Mouse (Mus musculus) midbrain, embryonic 11.5 days (tissue): ENCODE measurements around the gene Col4a3bp. TPM values are rescaled to one million over a fixed set of nuclear protein-coding genes. Genes with fewer than 3 reads are reported as not detected.

ENCODE experiments used
- ATAC-seq: fragments of 200-750 bp; cut with Nextera tagmentation; 2 replicates; pipeline ENCODE4 v1.8.0; 2017; ENCODE audit warnings: moderate TSS enrichment, moderate library complexity; ENCODE audit not compliant: low FRiP score
- DNase-seq: peaks from one replicate; pipeline ENCODE4 v3.0.0; 2015; ENCODE audit warnings: low spot score; ENCODE audit errors: missing footprints
- H3K27ac ChIP-seq: fragments of 300-500 bp; sonication (generic); 2 replicates; pipeline ENCODE4 v1.5.1; 2014; ENCODE audit warnings: low read depth, low read length
- H3K27me3 ChIP-seq: fragments of 300-500 bp; sonication (generic); 2 replicates; pipeline ENCODE4 v1.6.1; 2014; ENCODE audit warnings: mild to moderate bottlenecking, low read length, moderate library complexity, mixed read lengths; ENCODE audit not compliant: control insufficient read depth, insufficient read depth
- H3K36me3 ChIP-seq: fragments of 300-500 bp; sonication (generic); 2 replicates; pipeline ENCODE4 v1.6.1; 2014; ENCODE audit warnings: mild to moderate bottlenecking, low read length, moderate library complexity, mixed read lengths; ENCODE audit not compliant: control insufficient read depth, insufficient read depth
- H3K4me1 ChIP-seq: fragments of 300-500 bp; sonication (generic); 2 replicates; pipeline ENCODE4 v1.6.1; 2014; ENCODE audit warnings: low read length; ENCODE audit not compliant: control insufficient read depth, insufficient read depth
- H3K4me2 ChIP-seq: fragments of 300-500 bp; sonication (generic); 2 replicates; pipeline ENCODE4 v1.6.1; 2014; ENCODE audit warnings: mild to moderate bottlenecking, moderate library complexity
- H3K4me3 ChIP-seq: fragments of 300-500 bp; sonication (generic); 2 replicates; pipeline ENCODE4 v1.5.1; 2014; ENCODE audit warnings: low read depth, low read length
- H3K9ac ChIP-seq: fragments of 300-500 bp; sonication (generic); 2 replicates; pipeline ENCODE4 v1.6.1; 2014; ENCODE audit warnings: low read length
- H3K9me3 ChIP-seq: fragments of 300-500 bp; sonication (generic); 2 replicates; pipeline ENCODE4 v1.6.1; 2016; ENCODE audit warnings: low read length; ENCODE audit not compliant: control insufficient read depth
- WGBS: fragments of 180-500 bp; shearing (Covaris S2); extraction: QIAGEN DNeasy Blood & Tissue Kit; methylation state at CpG from one replicate; pipeline ENCODE4 v1.1.7; 2014; 5-methylcytosine and 5-hydroxymethylcytosine counted together
- polyA plus RNA-seq: library from polyadenylated mRNA; unstranded; fragments of >200 nt; fragmentation: Nextera tagmentation; extraction: Ambion mirVana; gene quantifications from 2 replicates; pipeline ENCODE4 v1.2.1, GENCODE M21; 2014

Gene Col4a3bp
- polyA plus RNA-seq, 1 experiment from 2014 or later: 6.9 TPM

DNA sequence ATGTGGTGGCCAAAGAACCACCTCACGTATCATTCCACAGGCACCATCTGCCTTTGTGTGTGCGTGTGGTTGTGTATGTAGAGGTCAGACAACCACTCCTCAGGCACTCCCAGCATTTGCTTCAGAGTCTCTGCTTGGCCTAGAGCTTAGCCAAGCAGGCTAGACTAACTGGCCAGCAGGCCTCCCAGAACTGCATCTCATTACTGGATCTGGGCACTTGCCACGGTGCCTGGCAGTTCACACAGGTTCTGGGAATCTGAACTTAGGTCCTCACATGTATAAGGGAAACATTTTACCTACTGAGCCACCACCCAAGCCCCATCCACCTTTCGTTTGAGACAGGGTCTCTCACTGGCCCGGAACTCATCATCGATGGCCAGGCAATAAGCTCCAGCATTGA is 10.2 kb upstream of the Col4a3bp start:
- no peak overlapping the region for H3K4me2 ChIP-seq
- ATAC-seq (no peak), DNase-seq (no peak)
- H3K4me3 ChIP-seq: no peak overlapping the region
- H3K27ac ChIP-seq: no peak overlapping the region
- no peaks in the 10 kb centered on the region for H3K9me3 ChIP-seq
- no peaks in the 10 kb centered on the region for H3K36me3 ChIP-seq
- peaks cover 2% of the 10 kb centered on the region; the same call in 1 of the 2 replicates for H3K4me1 ChIP-seq
- no peak overlapping the region for H3K9ac ChIP-seq
- no peaks in the 10 kb centered on the region for H3K27me3 ChIP-seq
- 87% methylated on average over 6 of the region's 6 CpGs for WGBS

- H3K4me1 ChIP-seq: peaks cover 2% of the 10 kb centered on the region; the same call in 1 of the 2 replicates
- no peak for DNase-seq
- H3K36me3 ChIP-seq: no peaks in the 10 kb centered on the region
- no peak overlapping the region for H3K9ac ChIP-seq
- H3K4me2 ChIP-seq: no peak overlapping the region
- no peak overlapping the region for H3K4me3 ChIP-seq
- H3K9me3 ChIP-seq: no peaks in the 10 kb centered on the region
- 68% methylated on average over 2 of the region's 2 CpGs for WGBS
- H3K27ac ChIP-seq: no peak overlapping the region
- ATAC-seq: no peak
- no peaks in the 10 kb centered on the region for H3K27me3 ChIP-seq
These were observed 8.7 kb upstream of the Col4a3bp start for GRCm38 (mm10) chr13:96533742-96534141.

- DNase-seq (no peak), ATAC-seq (no peak)
- no peaks in the 10 kb centered on the region for H3K27me3 ChIP-seq
- H3K9me3 ChIP-seq: no peaks in the 10 kb centered on the region
- H3K4me1 ChIP-seq: peaks cover 5% of the 10 kb centered on the region; the same call in 1 of the 2 replicates
- H3K9ac ChIP-seq: no peak overlapping the region
- no peak overlapping the region for H3K27ac ChIP-seq
- H3K4me3 ChIP-seq: no peak overlapping the region
- H3K36me3 ChIP-seq: no peaks in the 10 kb centered on the region
- 84% methylated on average over 5 of the region's 5 CpGs for WGBS
- no peak overlapping the region for H3K4me2 ChIP-seq
These were observed 5.4 kb upstream of the Col4a3bp start for GRCm38 (mm10) chr13:96536821-96537572.

- Histone ChIP-seq H3K4me2 (no peak overlapping the region), H3K9me3 (no peaks in the 10 kb centered on the region), H3K9ac (no peak overlapping the region), H3K4me1 (peaks cover 5% of the 10 kb centered on the region; the same call in 1 of the 2 replicates), H3K4me3 (no peak overlapping the region), H3K36me3 (no peaks in the 10 kb centered on the region), H3K27me3 (no peaks in the 10 kb centered on the region), H3K27ac (no peak overlapping the region)
- ATAC-seq: no peak
- DNase-seq: no peak
- WGBS: 81% methylated on average over 3 of the region's 3 CpGs
These were observed 4.3 kb upstream of the Col4a3bp start for GRCm38 (mm10) chr13:96538103-96538502.

- H3K9me3 ChIP-seq: no peaks in the 10 kb centered on the region
- H3K36me3 ChIP-seq: no peaks in the 10 kb centered on the region
- H3K9ac ChIP-seq: no peak overlapping the region
- no peaks in the 10 kb centered on the region for H3K27me3 ChIP-seq
- WGBS: 60% methylated on average over 2 of the region's 2 CpGs
- ATAC-seq (no peak), DNase-seq (no peak)
- peaks cover 8% of the 10 kb centered on the region for H3K4me1 ChIP-seq
- H3K27ac ChIP-seq: no peak overlapping the region
- H3K4me2 ChIP-seq: peak overlapping the region; percentile 47
- H3K4me3 ChIP-seq: peak overlapping the region; percentile 93; the same call in 1 of the 2 replicates
These were observed 1.0 kb upstream of the Col4a3bp start for GRCm38 (mm10) chr13:96541381-96541780.

DNA sequence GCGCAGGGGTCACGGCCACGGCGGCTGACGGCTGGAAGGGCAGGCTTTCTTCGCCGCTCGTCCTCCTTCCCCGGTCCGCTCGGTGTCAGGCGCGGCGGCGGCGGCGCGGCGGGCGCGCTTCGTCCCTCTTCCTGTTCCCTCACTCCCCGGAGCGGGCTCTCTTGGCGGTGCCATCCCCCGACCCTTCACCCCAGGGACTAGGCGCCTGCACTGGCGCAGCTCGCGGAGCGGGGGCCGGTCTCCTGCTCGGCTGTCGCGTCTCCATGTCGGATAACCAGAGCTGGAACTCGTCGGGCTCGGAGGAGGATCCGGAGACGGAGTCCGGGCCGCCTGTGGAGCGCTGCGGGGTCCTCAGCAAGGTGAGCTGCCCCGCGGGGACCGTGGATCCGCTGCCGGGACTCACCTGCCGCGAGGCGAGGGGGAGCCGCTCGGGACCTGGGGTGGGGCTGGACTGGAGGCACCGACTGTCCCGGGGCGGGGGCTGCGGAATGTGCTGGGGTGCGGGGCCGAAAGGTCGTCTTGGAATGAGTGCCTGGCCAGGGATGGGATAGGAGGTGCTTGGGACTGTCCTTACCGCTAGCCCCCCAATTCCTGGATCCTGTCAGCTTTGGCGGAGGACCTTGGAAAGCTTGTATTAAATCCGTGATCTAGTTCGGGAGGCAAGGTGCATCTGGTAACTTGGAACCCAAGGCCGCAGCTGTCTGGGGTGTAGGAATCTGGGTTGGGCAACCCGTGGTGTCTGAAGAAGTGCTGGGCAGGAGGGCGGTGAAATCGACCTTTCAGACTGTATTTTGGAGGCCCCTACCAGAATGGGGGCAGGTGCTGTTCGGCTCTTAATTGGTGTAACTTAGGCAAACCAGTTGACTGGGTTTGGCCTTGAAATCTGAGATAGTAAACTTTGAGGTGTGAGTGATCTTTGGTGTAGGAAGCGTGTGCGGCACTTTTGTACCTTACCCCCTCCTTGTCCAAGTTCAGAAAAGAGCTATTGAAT is 778 bp downstream of the Col4a3bp start:
- WGBS: 2% methylated on average over 67 of the region's 73 CpGs
- H3K4me1 ChIP-seq: peaks cover 8% of the 10 kb centered on the region
- H3K36me3 ChIP-seq: no peaks in the 10 kb centered on the region
- H3K9ac ChIP-seq: peak overlapping the region; percentile 97
- H3K27me3 ChIP-seq: no peaks in the 10 kb centered on the region
- H3K4me2 ChIP-seq: peak overlapping the region; percentile 85
- peak; percentile 94 for DNase-seq
- ATAC-seq: peak; percentile 28; the same call in 1 of the 2 replicates
- no peaks in the 10 kb centered on the region for H3K9me3 ChIP-seq
- peak overlapping the region; percentile 84 for H3K27ac ChIP-seq
- H3K4me3 ChIP-seq: peak overlapping the region; percentile 93

GRCm38 (mm10) chr13:96544506-96544905 is 2.1 kb downstream of the Col4a3bp start:
- H3K9me3 ChIP-seq: no peaks in the 10 kb centered on the region
- no peak overlapping the region for H3K27ac ChIP-seq
- 69% methylated on average over 2 of the region's 2 CpGs for WGBS
- H3K36me3 ChIP-seq: no peaks in the 10 kb centered on the region
- H3K27me3 ChIP-seq: no peaks in the 10 kb centered on the region
- DNase-seq (no peak), ATAC-seq (no peak)
- no peak overlapping the region for H3K4me2 ChIP-seq
- H3K9ac ChIP-seq: no peak overlapping the region
- H3K4me3 ChIP-seq: no peak overlapping the region
- H3K4me1 ChIP-seq: peaks cover 8% of the 10 kb centered on the region

DNA sequence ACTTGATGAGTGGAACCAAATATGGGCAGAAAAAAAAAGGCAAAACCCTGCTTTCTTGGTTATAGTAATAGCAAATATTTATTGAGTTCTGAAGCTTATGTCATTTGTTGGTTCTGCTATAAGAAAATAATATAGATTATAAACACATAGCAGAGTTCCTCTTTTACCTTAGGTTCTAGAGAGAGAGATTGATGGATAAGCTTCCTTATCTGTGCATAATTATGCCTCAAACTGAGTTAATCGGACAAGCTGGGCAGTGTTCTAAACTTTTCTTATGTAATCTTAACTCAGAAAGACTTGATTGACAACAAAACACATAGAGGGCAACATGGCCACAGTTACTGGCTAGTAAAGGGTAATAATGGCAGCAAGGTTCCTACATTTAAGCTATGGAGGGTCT is 4.8 kb downstream of the Col4a3bp start:
- H3K27ac ChIP-seq: no peak overlapping the region
- ATAC-seq (no peak), DNase-seq (no peak)
- no peaks in the 10 kb centered on the region for H3K36me3 ChIP-seq
- H3K4me3 ChIP-seq: no peak overlapping the region
- H3K27me3 ChIP-seq: no peaks in the 10 kb centered on the region
- H3K9ac ChIP-seq: no peak overlapping the region
- H3K4me2 ChIP-seq: no peak overlapping the region
- peaks cover 6% of the 10 kb centered on the region; the same call in 1 of the 2 replicates for H3K4me1 ChIP-seq
- no peaks in the 10 kb centered on the region for H3K9me3 ChIP-seq
- WGBS: 92% methylated on average over 1 of the region's 1 CpGs

- Histone ChIP-seq H3K4me1 (peaks cover 6% of the 10 kb centered on the region; the same call in 1 of the 2 replicates), H3K4me3 (no peak overlapping the region), H3K9ac (no peak overlapping the region), H3K4me2 (no peak overlapping the region), H3K36me3 (no peaks in the 10 kb centered on the region), H3K27ac (no peak overlapping the region), H3K27me3 (no peaks in the 10 kb centered on the region), H3K9me3 (no peaks in the 10 kb centered on the region)
- DNase-seq (no peak), ATAC-seq (no peak)
- WGBS: 76% methylated on average over 4 of the region's 4 CpGs
These were observed 5.5 kb downstream of the Col4a3bp start for GRCm38 (mm10) chr13:96547941-96548340.
